Mouse (Mus musculus): ENCODE results near the gene Fam84b. TPM values are rescaled to one million over a fixed set of nuclear protein-coding genes. Genes with fewer than 3 reads are reported as not detected.

Fam84b gene
- polyA plus RNA-seq, 1 experiment: 0.01 TPM

DNA sequence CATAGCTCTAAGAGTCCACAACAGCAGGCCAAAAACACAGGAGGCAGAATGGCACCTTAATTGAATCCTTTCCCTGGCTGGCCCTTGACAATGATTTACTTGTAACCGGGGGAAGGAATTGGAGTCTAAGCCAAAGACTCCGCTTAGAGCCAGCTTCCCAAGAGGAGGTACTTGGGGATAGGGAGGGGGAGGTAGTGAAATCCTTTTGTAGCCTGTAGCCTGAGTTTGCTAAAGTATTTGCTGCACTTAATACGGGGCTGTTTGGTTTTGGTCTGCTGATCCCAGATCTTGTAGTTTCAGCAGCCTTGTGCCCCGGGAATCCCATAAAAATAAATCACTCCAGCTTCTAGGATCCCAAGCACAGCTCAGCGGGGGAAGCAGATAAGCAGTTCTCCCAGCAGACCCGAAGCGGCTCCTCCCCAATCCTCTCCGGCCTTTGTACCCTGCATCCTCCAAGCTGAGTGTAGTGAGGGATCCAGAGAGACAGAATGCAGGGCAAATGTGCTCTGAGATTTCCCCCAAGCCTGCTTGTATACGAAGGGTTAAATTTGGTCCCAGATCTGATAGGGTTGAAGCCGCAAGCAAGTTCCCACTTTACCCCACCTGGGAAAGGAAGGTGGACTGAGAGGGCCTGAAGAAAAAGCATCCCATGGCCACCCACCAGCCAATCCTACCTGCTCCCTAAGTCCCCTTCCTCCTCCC lies 31.3 kb downstream of the Fam84b start:
- no peak for TF ChIP-seq CEBPB (IDR thresholded peaks at IDR 0.05; ENCODE audit: low read depth)
- no peak for TF ChIP-seq MAX (IDR thresholded peaks at IDR 0.05)
- TF ChIP-seq USF1 (IDR thresholded peaks at IDR 0.05; ENCODE audit: low read depth): no peak
- TF ChIP-seq MYOG (IDR thresholded peaks at IDR 0.05; ENCODE audit: control insufficient read depth, extremely low read depth, insufficient read length): no peak
- TF ChIP-seq MYOD1 (IDR thresholded peaks at IDR 0.05; ENCODE audit: control insufficient read depth, insufficient read length, low read depth): no peak
- TF ChIP-seq FOSL1 (IDR thresholded peaks at IDR 0.05; ENCODE audit: insufficient read depth, low read length, poor library complexity, severe bottlenecking): no peak
- TF ChIP-seq CTCF (IDR thresholded peaks at IDR 0.05; ENCODE audit: control insufficient read depth, insufficient read depth, insufficient read length): no peak
- Histone ChIP-seq H3K36me3 (ENCODE audit: control insufficient read depth, insufficient read depth) (no peaks in the 10 kb centered on the region), H3K79me2 (ENCODE audit: control insufficient read depth, insufficient read depth) (no peaks in the 10 kb centered on the region), H3ac (ENCODE audit: control insufficient read depth, insufficient read length, low read depth) (no peak overlapping the region), H3K4me3 (ENCODE audit: insufficient read depth, poor library complexity, severe bottlenecking) (no peak overlapping the region), H3K27me3 (ENCODE audit: control insufficient read depth, insufficient read depth, insufficient read length) (peaks cover 29% of the 10 kb centered on the region), H3K79me3 (ENCODE audit: low read depth) (no peaks in the 10 kb centered on the region)

GRCm38 (mm10) chr15:60818500-60818899 lies 35.1 kb downstream of the Fam84b start:
- TF ChIP-seq FOSL1 (IDR thresholded peaks at IDR 0.05; ENCODE audit: insufficient read depth, low read length, poor library complexity, severe bottlenecking) (no peak), CEBPB (IDR thresholded peaks at IDR 0.05; ENCODE audit: low read depth) (no peak), USF1 (IDR thresholded peaks at IDR 0.05; ENCODE audit: low read depth) (no peak), MAX (IDR thresholded peaks at IDR 0.05) (no peak), MYOG (IDR thresholded peaks at IDR 0.05; ENCODE audit: control insufficient read depth, extremely low read depth, insufficient read length) (no peak), MYOD1 (IDR thresholded peaks at IDR 0.05; ENCODE audit: control insufficient read depth, insufficient read length, low read depth) (no peak)

GRCm38 (mm10) chr15:60816478-60816877 lies 37.1 kb downstream of the Fam84b start:
- Histone ChIP-seq H3K4me3 (ENCODE audit: insufficient read depth, poor library complexity, severe bottlenecking) (no peak overlapping the region), H3K36me3 (ENCODE audit: control insufficient read depth, insufficient read depth) (no peaks in the 10 kb centered on the region), H3K27me3 (ENCODE audit: control insufficient read depth, insufficient read depth, insufficient read length) (peaks cover 3% of the 10 kb centered on the region), H3ac (ENCODE audit: control insufficient read depth, insufficient read length, low read depth) (no peak overlapping the region), H3K79me3 (ENCODE audit: low read depth) (no peaks in the 10 kb centered on the region), H3K79me2 (ENCODE audit: control insufficient read depth, insufficient read depth) (no peaks in the 10 kb centered on the region)
- TF ChIP-seq FOSL1 (IDR thresholded peaks at IDR 0.05; ENCODE audit: insufficient read depth, low read length, poor library complexity, severe bottlenecking): no peak
- TF ChIP-seq MAX (IDR thresholded peaks at IDR 0.05): no peak
- no peak for TF ChIP-seq MYOD1 (IDR thresholded peaks at IDR 0.05; ENCODE audit: control insufficient read depth, insufficient read length, low read depth)
- no peak for TF ChIP-seq USF1 (IDR thresholded peaks at IDR 0.05; ENCODE audit: low read depth)
- TF ChIP-seq MYOG (IDR thresholded peaks at IDR 0.05; ENCODE audit: control insufficient read depth, extremely low read depth, insufficient read length): no peak
- TF ChIP-seq CTCF (IDR thresholded peaks at IDR 0.05; ENCODE audit: control insufficient read depth, insufficient read depth, insufficient read length): no peak
- no peak for TF ChIP-seq CEBPB (IDR thresholded peaks at IDR 0.05; ENCODE audit: low read depth)

More at GRCm38 (mm10) chr15:60818500-60818899, 35.1 kb downstream of the Fam84b start:
- H3K79me3 ChIP-seq (ENCODE audit: low read depth): no peaks in the 10 kb centered on the region
- no peak overlapping the region for H3ac ChIP-seq (ENCODE audit: control insufficient read depth, insufficient read length, low read depth)
- no peaks in the 10 kb centered on the region for H3K36me3 ChIP-seq (ENCODE audit: control insufficient read depth, insufficient read depth)
- peaks cover 14% of the 10 kb centered on the region for H3K27me3 ChIP-seq (ENCODE audit: control insufficient read depth, insufficient read depth, insufficient read length)
- no peaks in the 10 kb centered on the region for H3K79me2 ChIP-seq (ENCODE audit: control insufficient read depth, insufficient read depth)
- no peak overlapping the region for H3K4me3 ChIP-seq (ENCODE audit: insufficient read depth, poor library complexity, severe bottlenecking)

GRCm38 (mm10) chr15:60814542-60814941 lies 39.0 kb downstream of the Fam84b start:
- H3K27me3 ChIP-seq (ENCODE audit: control insufficient read depth, insufficient read depth, insufficient read length): no peaks in the 10 kb centered on the region
- no peak overlapping the region for H3ac ChIP-seq (ENCODE audit: control insufficient read depth, insufficient read length, low read depth)
- TF ChIP-seq FOSL1 (IDR thresholded peaks at IDR 0.05; ENCODE audit: insufficient read depth, low read length, poor library complexity, severe bottlenecking) (no peak), CTCF (IDR thresholded peaks at IDR 0.05; ENCODE audit: control insufficient read depth, insufficient read depth, insufficient read length) (no peak), MYOD1 (IDR thresholded peaks at IDR 0.05; ENCODE audit: control insufficient read depth, insufficient read length, low read depth) (peak; percentile 51), MYOG (IDR thresholded peaks at IDR 0.05; ENCODE audit: control insufficient read depth, extremely low read depth, insufficient read length) (no peak), CEBPB (IDR thresholded peaks at IDR 0.05; ENCODE audit: low read depth) (no peak), USF1 (IDR thresholded peaks at IDR 0.05; ENCODE audit: low read depth) (no peak)
- no peaks in the 10 kb centered on the region for H3K79me2 ChIP-seq (ENCODE audit: control insufficient read depth, insufficient read depth)
- H3K79me3 ChIP-seq (ENCODE audit: low read depth): no peaks in the 10 kb centered on the region
- no peaks in the 10 kb centered on the region for H3K36me3 ChIP-seq (ENCODE audit: control insufficient read depth, insufficient read depth)
- no peak overlapping the region for H3K4me3 ChIP-seq (ENCODE audit: insufficient read depth, poor library complexity, severe bottlenecking)

GRCm38 (mm10) chr15:60793041-60793673 lies 60.4 kb downstream of the Fam84b start:
- TF ChIP-seq MAX (IDR thresholded peaks at IDR 0.05): no peak
- Histone ChIP-seq H3K79me2 (ENCODE audit: control insufficient read depth, insufficient read depth) (no peaks in the 10 kb centered on the region), H3K4me3 (ENCODE audit: insufficient read depth, poor library complexity, severe bottlenecking) (no peak overlapping the region), H3ac (ENCODE audit: control insufficient read depth, insufficient read length, low read depth) (no peak overlapping the region), H3K79me3 (ENCODE audit: low read depth) (no peaks in the 10 kb centered on the region), H3K36me3 (ENCODE audit: control insufficient read depth, insufficient read depth) (no peaks in the 10 kb centered on the region), H3K27me3 (ENCODE audit: control insufficient read depth, insufficient read depth, insufficient read length) (no peaks in the 10 kb centered on the region)

- Histone ChIP-seq H3K36me3 (ENCODE audit: control insufficient read depth, insufficient read depth) (no peaks in the 10 kb centered on the region), H3ac (ENCODE audit: control insufficient read depth, insufficient read length, low read depth) (no peak overlapping the region), H3K27me3 (ENCODE audit: control insufficient read depth, insufficient read depth, insufficient read length) (no peaks in the 10 kb centered on the region), H3K79me2 (ENCODE audit: control insufficient read depth, insufficient read depth) (no peaks in the 10 kb centered on the region), H3K79me3 (ENCODE audit: low read depth) (no peaks in the 10 kb centered on the region), H3K4me3 (ENCODE audit: insufficient read depth, poor library complexity, severe bottlenecking) (no peak overlapping the region)
- TF ChIP-seq USF1 (IDR thresholded peaks at IDR 0.05; ENCODE audit: low read depth) (no peak), MAX (IDR thresholded peaks at IDR 0.05) (no peak), CEBPB (IDR thresholded peaks at IDR 0.05; ENCODE audit: low read depth) (no peak), CTCF (IDR thresholded peaks at IDR 0.05; ENCODE audit: control insufficient read depth, insufficient read depth, insufficient read length) (no peak), FOSL1 (IDR thresholded peaks at IDR 0.05; ENCODE audit: insufficient read depth, low read length, poor library complexity, severe bottlenecking) (no peak), MYOD1 (IDR thresholded peaks at IDR 0.05; ENCODE audit: control insufficient read depth, insufficient read length, low read depth) (no peak), MYOG (IDR thresholded peaks at IDR 0.05; ENCODE audit: control insufficient read depth, extremely low read depth, insufficient read length) (no peak)
These were observed 64.5 kb downstream of the Fam84b start for GRCm38 (mm10) chr15:60789084-60789483.

Data from C2C12 (cell line).